Mouse (Mus musculus) cortical plate, adult 2 months (tissue): ENCODE measurements around the gene Usp21.

Experiments used
- CTCF ChIP-seq: fragments of 200-500 bp; IDR thresholded peaks from 2 replicates; pipeline ENCODE4 v1.5.1; 2011; ENCODE audit warnings: mild to moderate bottlenecking, control low read depth, low read length; ENCODE audit not compliant: insufficient read depth; ENCODE audit errors: extremely low read depth
- POLR2A ChIP-seq: fragments of 200-500 bp; IDR thresholded peaks from 2 replicates; pipeline ENCODE4 v1.6.1; 2011; ENCODE audit warnings: mild to moderate bottlenecking, low read length, control low read depth; ENCODE audit not compliant: insufficient read depth; ENCODE audit errors: extremely low read depth

GRCm38 (mm10) chr1:171270573-171270900, 17.3 kb downstream of the Usp21 start:
- no peak for TF ChIP-seq POLR2A
- TF ChIP-seq CTCF = no peak
